Mouse (Mus musculus) retina, postnatal 7 days (tissue): ENCODE results near the gene Homer1.

Experiments used
- DNase-seq: peaks from one replicate; pipeline ENCODE4 v3.0.0-alpha.2; 2012; ENCODE audit warnings: low read depth, low spot score

Homer1 gene

GRCm38 (mm10) chr13:93399710-93400216 is 100.3 kb downstream of the Homer1 start:
- no peak for DNase-seq

DNA sequence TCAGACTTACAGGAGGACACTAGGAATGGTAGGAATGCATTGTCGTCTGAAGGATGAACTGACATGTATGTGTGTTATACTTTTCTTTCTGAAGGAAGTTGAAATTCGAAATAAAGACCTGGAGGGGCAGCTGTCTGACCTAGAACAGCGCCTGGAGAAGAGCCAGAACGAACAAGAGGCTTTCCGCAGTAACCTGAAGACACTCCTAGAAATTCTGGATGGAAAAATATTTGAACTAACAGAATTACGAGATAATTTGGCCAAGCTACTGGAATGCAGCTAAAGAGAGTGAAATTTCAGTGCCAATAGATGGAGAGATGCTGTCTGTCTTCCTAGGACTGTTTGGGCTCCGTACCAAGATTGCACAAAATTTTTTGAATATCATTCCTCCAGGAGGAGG is 102.5 kb downstream of the Homer1 start:
- no peak for DNase-seq

GRCm38 (mm10) chr13:93406855-93407254 is 107.4 kb downstream of the Homer1 start:
- DNase-seq = no peak

GRCm38 (mm10) chr13:93410343-93410742 is 110.9 kb downstream of the Homer1 start:
- DNase-seq = no peak

DNA sequence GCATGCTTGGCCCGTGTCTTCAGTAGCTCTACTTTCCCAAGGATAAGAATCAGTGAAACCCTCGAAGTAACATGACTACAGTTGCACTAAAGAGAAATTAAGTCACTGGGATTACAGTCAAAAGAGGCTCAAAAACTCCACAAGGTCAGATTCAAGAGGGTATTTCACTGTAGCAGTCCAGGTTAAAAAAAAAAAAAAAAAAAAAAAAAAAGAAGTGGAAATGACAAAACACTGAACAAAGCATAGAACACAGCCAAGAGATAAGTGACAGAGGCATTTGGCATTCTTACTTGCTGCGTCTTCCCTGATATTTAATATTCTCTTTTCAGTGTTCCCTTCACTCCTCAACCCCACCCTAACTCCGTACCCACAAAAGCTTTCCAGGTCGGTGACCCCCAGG is 115.6 kb downstream of the Homer1 start:
- no peak for DNase-seq

DNA sequence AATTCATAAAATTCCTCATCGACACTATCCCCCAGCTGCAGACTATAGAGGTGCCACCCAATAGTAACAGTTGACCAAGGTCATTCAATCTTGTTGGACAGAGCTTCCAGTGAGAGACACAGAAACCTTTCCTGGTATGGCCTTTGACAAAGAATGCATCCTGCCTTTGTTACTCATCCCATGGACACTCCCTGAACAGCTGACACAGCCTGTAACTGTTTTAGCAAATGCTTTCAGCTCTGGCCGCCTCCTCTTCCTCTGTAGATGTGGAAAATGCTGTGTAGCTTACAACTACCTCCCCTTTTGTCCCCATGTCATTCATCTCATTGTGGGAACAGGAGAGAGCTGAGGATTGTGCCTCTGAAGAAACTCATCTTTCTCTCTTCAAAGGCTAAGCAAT is 118.9 kb downstream of the Homer1 start:
- DNase-seq = no peak

GRCm38 (mm10) chr13:93419779-93420178 is 120.3 kb downstream of the Homer1 start:
- no peak for DNase-seq

DNA sequence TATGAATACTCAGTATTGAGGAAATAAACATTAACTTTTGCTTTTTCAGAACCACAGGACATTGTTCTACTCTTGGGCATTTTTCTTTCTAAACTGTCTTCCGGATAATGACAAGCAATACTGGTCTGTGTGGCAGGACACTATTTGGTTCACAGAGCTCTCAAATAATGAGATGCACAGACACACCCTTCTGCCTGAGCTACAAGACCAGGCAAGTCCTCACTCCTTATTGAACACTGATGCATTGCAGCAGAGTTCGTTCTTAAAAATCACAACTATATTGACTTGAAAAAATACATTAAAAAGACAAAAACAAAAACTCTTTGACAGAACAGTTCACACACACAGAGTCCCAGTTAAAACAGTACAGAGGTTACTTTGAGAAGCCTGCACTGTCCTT is 123.8 kb downstream of the Homer1 start:
- DNase-seq = no peak

GRCm38 (mm10) chr13:93427920-93428876 is 128.8 kb downstream of the Homer1 start:
- DNase-seq = no peak

GRCm38 (mm10) chr13:93429205-93429604 is 129.8 kb downstream of the Homer1 start:
- DNase-seq = no peak

- DNase-seq = no peak
These were observed 140.7 kb downstream of the Homer1 start for GRCm38 (mm10) chr13:93440167-93440566.

GRCm38 (mm10) chr13:93453275-93453674 is 153.8 kb downstream of the Homer1 start:
- DNase-seq = no peak
